ENCODE assay signal across 17 mouse cellular contexts in genomic region chr6:48388221-48388620, GRCm38 (mm10). TPM values are rescaled to one million over a fixed set of nuclear protein-coding genes. Genes with fewer than 3 reads are reported as not detected.
"Had no signal": no experiment of that assay in that cellular context is flagged by ENCODE, and none has a peak within 500 bp of the region (broad histone marks: within the 10 kb centered on the region; RNA-seq: fewer than 3 reads in every experiment).

No protein-coding gene starts in this region.

- ATAC-seq: lung, postnatal 0 days; midbrain, embryonic 13.5 days; midbrain, embryonic 15.5 days had no signal

- H3K9ac ChIP-seq: lung, embryonic 15.5 days; midbrain, embryonic 13.5 days; midbrain, embryonic 15.5 days; neural tube, embryonic 12.5 days; stomach, embryonic 15.5 days had no signal

- H3K27me3 ChIP-seq: lung, embryonic 15.5 days; midbrain, embryonic 13.5 days; midbrain, embryonic 15.5 days; neural tube, embryonic 12.5 days; stomach, embryonic 15.5 days had no signal

- H3K36me3 ChIP-seq: lung, embryonic 15.5 days; midbrain, embryonic 13.5 days; midbrain, embryonic 15.5 days; neural tube, embryonic 12.5 days; stomach, embryonic 15.5 days had no signal

- H3K9me3 ChIP-seq: lung, embryonic 15.5 days; midbrain, embryonic 15.5 days; neural tube, embryonic 12.5 days; stomach, embryonic 15.5 days had no signal

- H3K4me3 ChIP-seq: lung, embryonic 15.5 days; megakaryocyte, embryonic 14.5 days; midbrain, embryonic 13.5 days; midbrain, embryonic 15.5 days; neural tube, embryonic 12.5 days; stomach, embryonic 15.5 days had no signal

- DNase-seq: lung, adult 2 months; lung, postnatal 14 days; lung, postnatal 36 days; right cerebral cortex, postnatal 14 days; thymus, adult 2 months; thymus, postnatal 25 days; thymus, postnatal 4 days had no signal

- H3K27ac ChIP-seq: lung, embryonic 15.5 days; macrophage; midbrain, embryonic 13.5 days; midbrain, embryonic 15.5 days; neural tube, embryonic 12.5 days; stomach, embryonic 15.5 days; stomach, postnatal 0 days had no signal

- H3K4me2 ChIP-seq: lung, embryonic 15.5 days; midbrain, embryonic 11.5 days; midbrain, embryonic 13.5 days; midbrain, embryonic 15.5 days; neural tube, embryonic 12.5 days; stomach, embryonic 15.5 days had no signal

- H3K4me1 ChIP-seq: lung, embryonic 15.5 days; midbrain, embryonic 13.5 days; midbrain, embryonic 15.5 days; neural tube, embryonic 12.5 days; stomach, embryonic 15.5 days had no signal

RNA-seq across cellular contexts. Expression of gene Sspo, which starts 59.8 kb away (rescaled TPM):
- polyA plus RNA-seq: macrophage had no signal
